Mouse (Mus musculus): ENCODE measurements around the gene Sept7. TPM values are rescaled to one million over a fixed set of nuclear protein-coding genes. Genes with fewer than 3 reads are reported as not detected.

Gene Sept7
- total and polyA plus RNA-seq, 3 experiments = 77.9 to 288 (median 170) TPM

DNA sequence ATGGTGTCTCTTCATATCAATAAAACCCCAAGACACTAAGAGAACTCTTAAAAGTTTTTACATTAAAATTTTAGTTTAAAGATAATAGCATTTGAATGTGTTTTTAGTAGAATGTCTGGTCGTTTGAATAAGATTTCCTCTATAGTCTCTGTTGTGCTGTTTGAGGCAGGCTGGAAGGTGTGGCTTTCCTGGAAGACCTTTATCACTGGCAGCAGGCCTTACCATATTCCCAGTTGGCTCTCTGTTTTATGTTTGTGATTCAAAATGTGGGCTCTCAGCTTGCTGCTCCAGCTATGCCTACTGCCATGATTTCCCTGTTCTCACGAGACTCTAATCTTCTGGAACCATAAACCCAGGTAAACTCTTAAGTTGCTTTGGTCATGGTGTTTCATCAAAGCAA, 15.3 kb downstream of the Sept7 start:
- H3K36me3 ChIP-seq (replicated peaks in 1 of 2; ENCODE audit: control insufficient read depth in 1 of 2, insufficient read depth in 1 of 2, low read length in 1 of 2) = peaks cover 22 to 51% of the 10 kb centered on the region in 2 experiments
- peaks cover 0 to 7% of the 10 kb centered on the region in 2 experiments; a peak in 2 of 4 replicates for H3K4me1 ChIP-seq (ENCODE audit: control insufficient read depth in 1 of 2, insufficient read depth in 2 of 2)
- H3K4me2 ChIP-seq (ENCODE audit: insufficient read depth, low read depth, poor library complexity, severe bottlenecking) = no peak overlapping the region
- in situ Hi-C loops (cut with MboI; ENCODE audit: low pct_ligation_motif_present, low pct_unique_long_range_greater_than_20kb, low sequenced_read_pairs) = no loop called here
- H3K79me2 ChIP-seq (replicated peaks; ENCODE audit: control insufficient read depth, extremely low read depth, insufficient read depth, poor library complexity, severe bottlenecking) = peaks cover 36% of the 10 kb centered on the region
- no peak overlapping the region for H3K9ac ChIP-seq (ENCODE audit: insufficient read depth, low read depth)
- TF ChIP-seq MXI1 (IDR thresholded peaks at IDR 0.05; ENCODE audit: low read depth, low read length) = no peak
- no peak for TF ChIP-seq POLR2A (IDR thresholded peaks at IDR 0.05; ENCODE audit: low read depth, low read length)
- no peak for TF ChIP-seq JUN (IDR thresholded peaks at IDR 0.05; ENCODE audit: insufficient read depth, low read depth, low read length)
- TF ChIP-seq RAD21 (IDR thresholded peaks at IDR 0.05; ENCODE audit: low read depth, low read length) = no peak
- no peak for TF ChIP-seq SIN3A (IDR thresholded peaks at IDR 0.05; ENCODE audit: low read length)
- no peak for DNase-seq (ENCODE audit: extremely low read depth)
- no peak overlapping the region for H3K27ac ChIP-seq (ENCODE audit: insufficient read depth, low read depth)
- no peaks in the 10 kb centered on the region for H3K27me3 ChIP-seq (replicated peaks)
- no peak overlapping the region for H3K4me3 ChIP-seq (replicated peaks in 1 of 3; ENCODE audit: low read depth in 2 of 3, low read length in 2 of 3, poor library complexity in 1 of 3)
- no peaks in the 10 kb centered on the region for H3K9me3 ChIP-seq (replicated peaks; ENCODE audit: low read length)
- dilution Hi-C loops (cut with MboI; ENCODE audit: extremely low pct_ligation_motif_present, extremely low pct_unique_long_range_greater_than_20kb, low sequenced_read_pairs) = no loop called here

DNA sequence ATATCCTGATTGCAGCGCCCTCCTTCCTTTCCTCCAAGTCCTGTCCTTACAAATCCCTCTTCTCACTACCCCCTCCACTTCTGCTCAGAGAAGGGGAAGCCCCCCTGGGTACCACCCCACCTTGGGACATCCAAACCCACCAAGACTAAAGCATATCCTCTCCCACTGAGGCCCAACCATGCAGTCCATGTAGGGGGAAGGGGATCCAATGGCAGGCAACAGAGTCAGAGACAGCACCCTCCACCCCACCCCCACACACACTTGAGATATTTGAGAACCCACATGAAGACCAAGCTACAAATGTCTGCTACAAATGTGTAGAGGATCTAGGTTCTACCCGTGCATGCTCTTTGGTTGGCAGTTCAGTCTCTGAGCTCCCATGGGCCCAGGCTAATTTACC, 19.7 kb downstream of the Sept7 start:
- H3K27ac ChIP-seq (ENCODE audit: insufficient read depth, low read depth) = no peak overlapping the region
- DNase-seq (ENCODE audit: extremely low read depth) = no peak
- H3K9me3 ChIP-seq (replicated peaks; ENCODE audit: low read length) = no peaks in the 10 kb centered on the region
- H3K9ac ChIP-seq (ENCODE audit: insufficient read depth, low read depth) = no peak overlapping the region
- in situ Hi-C loops (cut with MboI; ENCODE audit: low pct_ligation_motif_present, low pct_unique_long_range_greater_than_20kb, low sequenced_read_pairs) = no loop called here
- H3K4me1 ChIP-seq (ENCODE audit: control insufficient read depth in 1 of 2, insufficient read depth in 2 of 2) = no peaks in the 10 kb centered on the region; a peak in 1 of 4 replicates
- no peak overlapping the region for H3K4me2 ChIP-seq (ENCODE audit: insufficient read depth, low read depth, poor library complexity, severe bottlenecking)
- dilution Hi-C loops (cut with MboI; ENCODE audit: extremely low pct_ligation_motif_present, extremely low pct_unique_long_range_greater_than_20kb, low sequenced_read_pairs) = no loop called here
- H3K79me2 ChIP-seq (replicated peaks; ENCODE audit: control insufficient read depth, extremely low read depth, insufficient read depth, poor library complexity, severe bottlenecking) = peaks cover 25% of the 10 kb centered on the region
- no peaks in the 10 kb centered on the region for H3K27me3 ChIP-seq (replicated peaks)
- no peak overlapping the region for H3K4me3 ChIP-seq (replicated peaks in 1 of 3; ENCODE audit: low read depth in 2 of 3, low read length in 2 of 3, poor library complexity in 1 of 3)
- peaks cover 17 to 43% of the 10 kb centered on the region in 2 experiments for H3K36me3 ChIP-seq (replicated peaks in 1 of 2; ENCODE audit: control insufficient read depth in 1 of 2, insufficient read depth in 1 of 2, low read length in 1 of 2)
- no peak for TF ChIP-seq BHLHE40 (IDR thresholded peaks at IDR 0.05; ENCODE audit: low read depth, low read length)
- TF ChIP-seq IRF4 (IDR thresholded peaks at IDR 0.05; ENCODE audit: low read depth, low read length) = no peak
- TF ChIP-seq ZC3H11A (IDR thresholded peaks at IDR 0.05; ENCODE audit: low read depth, low read length) = no peak
- no peak for TF ChIP-seq E2F4 (IDR thresholded peaks at IDR 0.05; ENCODE audit: insufficient replicate concordance, low read depth, low read length)
- TF ChIP-seq UBTF (IDR thresholded peaks at IDR 0.05; ENCODE audit: low read depth, low read length) = no peak
- TF ChIP-seq PAX5 (IDR thresholded peaks at IDR 0.05; ENCODE audit: low read length) = no peak
- TF ChIP-seq ETS1 (conservative IDR thresholded peaks at IDR 0.05; ENCODE audit: low read depth, low read length) = no peak
- no peak for TF ChIP-seq CTCF (conservative IDR thresholded peaks at IDR 0.05 in 1 of 2, IDR thresholded peaks at IDR 0.05 in 1 of 2; ENCODE audit: low read depth in 2 of 2, low read length in 2 of 2)
- TF ChIP-seq HCFC1 (IDR thresholded peaks at IDR 0.05; ENCODE audit: low read depth, low read length) = no peak
- no peak for TF ChIP-seq MAZ (IDR thresholded peaks at IDR 0.05; ENCODE audit: low read depth, low read length)

DNA sequence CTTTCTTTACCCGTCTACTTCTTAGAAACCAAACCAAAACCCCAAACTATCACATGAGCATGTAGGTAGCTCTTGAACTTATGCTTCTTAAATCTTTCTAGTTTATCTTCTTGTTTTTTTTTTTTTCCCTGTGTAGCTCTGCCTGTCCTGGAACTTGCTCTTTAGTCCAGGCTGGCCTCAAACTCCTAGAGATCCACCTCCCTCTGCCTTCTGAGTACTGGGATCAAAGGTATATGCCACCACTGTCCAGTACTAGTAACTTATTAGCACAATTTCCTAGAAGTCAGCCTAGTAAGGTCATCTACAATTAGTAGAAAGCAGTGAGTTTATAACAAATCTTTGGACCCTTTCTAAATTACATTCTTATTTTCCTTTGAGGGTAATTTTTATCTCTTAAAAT, 37.6 kb downstream of the Sept7 start:
- no peak for DNase-seq (ENCODE audit: extremely low read depth)
- peaks cover 3% of the 10 kb centered on the region; the same call in 1 of the 2 replicates for H3K79me2 ChIP-seq (replicated peaks; ENCODE audit: control insufficient read depth, extremely low read depth, insufficient read depth, poor library complexity, severe bottlenecking)
- H3K27me3 ChIP-seq (replicated peaks) = no peaks in the 10 kb centered on the region
- no peak for TF ChIP-seq POLR2A (IDR thresholded peaks at IDR 0.05; ENCODE audit: low read depth, low read length)
- in situ Hi-C loops (cut with MboI; ENCODE audit: low pct_ligation_motif_present, low pct_unique_long_range_greater_than_20kb, low sequenced_read_pairs) = no loop called here
- no peaks in the 10 kb centered on the region for H3K9me3 ChIP-seq (replicated peaks; ENCODE audit: low read length)
- H3K36me3 ChIP-seq (replicated peaks in 1 of 2; ENCODE audit: control insufficient read depth in 1 of 2, insufficient read depth in 1 of 2, low read length in 1 of 2) = peaks cover 18 to 55% of the 10 kb centered on the region in 2 experiments
- no peak overlapping the region for H3K4me3 ChIP-seq (replicated peaks in 1 of 3; ENCODE audit: low read depth in 2 of 3, low read length in 2 of 3, poor library complexity in 1 of 3)
- H3K27ac ChIP-seq (ENCODE audit: insufficient read depth, low read depth) = no peak overlapping the region
- H3K4me1 ChIP-seq (ENCODE audit: control insufficient read depth in 1 of 2, insufficient read depth in 2 of 2) = no peaks in the 10 kb centered on the region
- H3K4me2 ChIP-seq (ENCODE audit: insufficient read depth, low read depth, poor library complexity, severe bottlenecking) = no peak overlapping the region
- dilution Hi-C loops (cut with MboI; ENCODE audit: extremely low pct_ligation_motif_present, extremely low pct_unique_long_range_greater_than_20kb, low sequenced_read_pairs) = no loop called here
- no peak overlapping the region for H3K9ac ChIP-seq (ENCODE audit: insufficient read depth, low read depth)
